In genomic region chr3:23001071-23001470, GRCm38 (mm10) we compare ENCODE assay signal across 14 mouse cellular contexts.
DNase-seq lines count a peak whose midpoint lies in the region; ATAC-seq lines count a peak whose summit lies in the region.
"Had no signal": no experiment of that assay in that cellular context is flagged by ENCODE, and none has a peak within 500 bp of the region (broad histone marks: within the 10 kb centered on the region; RNA-seq: fewer than 3 reads in every experiment).

No protein-coding gene starts in this region.

- no peak overlapping the region for H3K9ac ChIP-seq in forebrain, embryonic 13.5 days
- H3K9ac ChIP-seq in forebrain, embryonic 12.5 days, result no peak overlapping the region
- H3K9ac ChIP-seq: embryonic facial prominence, embryonic 13.5 days; limb, embryonic 15.5 days; neural tube, embryonic 12.5 days had no signal

- H3K4me3 ChIP-seq in forebrain, embryonic 13.5 days, result no peak overlapping the region
- H3K4me3 ChIP-seq in forebrain, embryonic 12.5 days (replicated peaks), result no peak overlapping the region
- H3K4me3 ChIP-seq: embryonic facial prominence, embryonic 13.5 days; limb, embryonic 15.5 days; neural tube, embryonic 12.5 days had no signal

- DNase-seq in cerebellum, adult 11-12 months, result peak; percentile 76
- peak; percentile 5 to 21 for DNase-seq in frontal cortex, postnatal 10 days (ENCODE audit: low spot score in 2 of 2)
- peak; percentile 12 to 18 for DNase-seq in left cerebral cortex, postnatal 36 days (ENCODE audit: low spot score in 2 of 2)
- no peak for DNase-seq in heart, postnatal 14 days
- no peak for DNase-seq in Muller cell, postnatal 12 days (ENCODE audit: inconsistent ontology term)
- no peak for DNase-seq in heart, adult 8-10 months (ENCODE audit: low spot score)
- DNase-seq: adrenal gland, postnatal 36 days; kidney, adult 18-20 months; lung, postnatal 4 days had no signal

- ATAC-seq in forebrain, embryonic 13.5 days, result peak; percentile 94
- ATAC-seq in forebrain, embryonic 12.5 days (ENCODE audit: low FRiP score), result no peak

- no peaks in the 10 kb centered on the region for H3K27me3 ChIP-seq in forebrain, embryonic 13.5 days
- no peaks in the 10 kb centered on the region for H3K27me3 ChIP-seq in forebrain, embryonic 12.5 days
- H3K27me3 ChIP-seq: embryonic facial prominence, embryonic 13.5 days; limb, embryonic 15.5 days; neural tube, embryonic 12.5 days had no signal

- intact Hi-C loops in left cerebral cortex, postnatal 36 days (cut with DNase I), result no loop called here
- intact Hi-C loops in heart, postnatal 14 days (cut with DNase I), result no loop called here

- no peak overlapping the region for H3K27ac ChIP-seq in forebrain, embryonic 13.5 days
- H3K27ac ChIP-seq in forebrain, embryonic 12.5 days, result no peak overlapping the region
- H3K27ac ChIP-seq: embryonic facial prominence, embryonic 13.5 days; limb, embryonic 15.5 days; neural tube, embryonic 12.5 days had no signal

- 80% methylated on average over 3 of the region's 3 CpGs for WGBS in forebrain, embryonic 13.5 days
- 90% methylated on average over 3 of the region's 3 CpGs for WGBS in forebrain, embryonic 12.5 days

- no peaks in the 10 kb centered on the region for H3K4me1 ChIP-seq in forebrain, embryonic 13.5 days
- no peaks in the 10 kb centered on the region for H3K4me1 ChIP-seq in forebrain, embryonic 12.5 days
- H3K4me1 ChIP-seq: embryonic facial prominence, embryonic 13.5 days; limb, embryonic 15.5 days; neural tube, embryonic 12.5 days had no signal

- H3K4me2 ChIP-seq in forebrain, embryonic 13.5 days, result no peak overlapping the region
- H3K4me2 ChIP-seq in forebrain, embryonic 12.5 days, result no peak overlapping the region
- H3K4me2 ChIP-seq: embryonic facial prominence, embryonic 13.5 days; limb, embryonic 15.5 days; neural tube, embryonic 12.5 days had no signal

- no peaks in the 10 kb centered on the region for H3K36me3 ChIP-seq in forebrain, embryonic 13.5 days (ENCODE audit: poor library complexity, severe bottlenecking)
- no peaks in the 10 kb centered on the region for H3K36me3 ChIP-seq in forebrain, embryonic 12.5 days (replicated peaks)
- H3K36me3 ChIP-seq: embryonic facial prominence, embryonic 13.5 days; limb, embryonic 15.5 days; neural tube, embryonic 12.5 days had no signal

- no peaks in the 10 kb centered on the region for H3K9me3 ChIP-seq in forebrain, embryonic 13.5 days (replicated peaks)
- no peaks in the 10 kb centered on the region for H3K9me3 ChIP-seq in forebrain, embryonic 12.5 days
- H3K9me3 ChIP-seq: embryonic facial prominence, embryonic 13.5 days; limb, embryonic 15.5 days; neural tube, embryonic 12.5 days had no signal

Comparison
In these comparisons a context has a peak if more than half of its experiments do, and no peak if none do; other contexts are left out.
1. DNase-seq: peak in cerebellum, adult 11-12 months (single experiment), frontal cortex, postnatal 10 days (2 of 2) and left cerebral cortex, postnatal 36 days (2 of 2); none in heart, postnatal 14 days (0 of 2), Muller cell, postnatal 12 days (single experiment) and heart, adult 8-10 months (single experiment).